Mouse (Mus musculus): Measurements from ENCODE around the gene Xrcc4.

Gene Xrcc4

GRCm38 (mm10) chr13:89738776-89739695 lies 350.4 kb downstream of the Xrcc4 start:
- DNase-seq (ENCODE audit: low spot score), result peak; percentile 76

GRCm38 (mm10) chr13:89738275-89738674 lies 351.1 kb downstream of the Xrcc4 start:
- no peak for DNase-seq (ENCODE audit: low spot score)

- DNase-seq (ENCODE audit: low spot score), result no peak
These were observed 354.3 kb downstream of the Xrcc4 start for GRCm38 (mm10) chr13:89735111-89735510.

GRCm38 (mm10) chr13:89726492-89726891 lies 362.9 kb downstream of the Xrcc4 start:
- DNase-seq (ENCODE audit: low spot score), result no peak
